Mouse (Mus musculus) stomach, embryonic 16.5 days (tissue): Measurements from ENCODE around the gene Scyl1. TPM values are rescaled to one million over a fixed set of nuclear protein-coding genes. Genes with fewer than 3 reads are reported as not detected.

Experiments
- ATAC-seq: fragments of 200-750 bp; cut with Nextera tagmentation; 2 replicates; pipeline ENCODE4 v1.8.0; 2017; ENCODE audit warnings: moderate number of reproducible peaks, moderate TSS enrichment; ENCODE audit not compliant: insufficient read depth, low FRiP score
- H3K27ac ChIP-seq: fragments of 300-500 bp; sonication (generic); 2 replicates; pipeline ENCODE4 v1.5.1; 2014; ENCODE audit warnings: low read length
- H3K27me3 ChIP-seq: fragments of 300-500 bp; sonication (generic); 2 replicates; pipeline ENCODE4 v1.6.1; 2014; ENCODE audit warnings: low read length, control low read depth, mixed read lengths; ENCODE audit not compliant: control insufficient read depth, insufficient read depth
- H3K36me3 ChIP-seq: fragments of 300-500 bp; sonication (generic); 2 replicates; pipeline ENCODE4 v1.6.1; 2014; ENCODE audit warnings: low read length; ENCODE audit not compliant: control insufficient read depth, insufficient read depth
- H3K4me1 ChIP-seq: fragments of 300-500 bp; sonication (generic); 2 replicates; pipeline ENCODE4 v1.6.1; 2014; ENCODE audit warnings: low read length, control low read depth, mixed read lengths; ENCODE audit not compliant: control insufficient read depth, insufficient read depth
- H3K4me2 ChIP-seq: fragments of 300-500 bp; sonication (generic); 2 replicates; pipeline ENCODE4 v1.6.1; 2014; ENCODE audit warnings: low read depth, low read length, mixed read lengths
- H3K4me3 ChIP-seq: fragments of 300-500 bp; sonication (generic); replicated peaks from 2 replicates; pipeline ENCODE4 v1.5.1; 2014; ENCODE audit warnings: mild to moderate bottlenecking, low read length
- H3K9ac ChIP-seq: fragments of 300-500 bp; sonication (generic); 2 replicates; pipeline ENCODE4 v1.6.1; 2014; ENCODE audit warnings: low read length
- H3K9me3 ChIP-seq: fragments of 300-500 bp; sonication (generic); replicated peaks from 2 replicates; pipeline ENCODE4 v1.6.1; 2016; ENCODE audit warnings: low read length, control low read depth; ENCODE audit not compliant: control insufficient read depth
- WGBS: fragments of 180-500 bp; shearing (Covaris S2); extraction: QIAGEN DNeasy Blood & Tissue Kit; methylation state at CpG from one replicate; pipeline ENCODE4 v1.1.7; 2014; 5-methylcytosine and 5-hydroxymethylcytosine counted together
- polyA plus RNA-seq: library from polyadenylated mRNA; unstranded; fragments of >200 nt; fragmentation: Nextera tagmentation; extraction: Ambion mirVana; gene quantifications from 2 replicates; pipeline ENCODE4 v1.2.1, GENCODE M21; 2015

Scyl1 gene
- polyA plus RNA-seq, 1 experiment from 2014 or later = 66.3 TPM

DNA sequence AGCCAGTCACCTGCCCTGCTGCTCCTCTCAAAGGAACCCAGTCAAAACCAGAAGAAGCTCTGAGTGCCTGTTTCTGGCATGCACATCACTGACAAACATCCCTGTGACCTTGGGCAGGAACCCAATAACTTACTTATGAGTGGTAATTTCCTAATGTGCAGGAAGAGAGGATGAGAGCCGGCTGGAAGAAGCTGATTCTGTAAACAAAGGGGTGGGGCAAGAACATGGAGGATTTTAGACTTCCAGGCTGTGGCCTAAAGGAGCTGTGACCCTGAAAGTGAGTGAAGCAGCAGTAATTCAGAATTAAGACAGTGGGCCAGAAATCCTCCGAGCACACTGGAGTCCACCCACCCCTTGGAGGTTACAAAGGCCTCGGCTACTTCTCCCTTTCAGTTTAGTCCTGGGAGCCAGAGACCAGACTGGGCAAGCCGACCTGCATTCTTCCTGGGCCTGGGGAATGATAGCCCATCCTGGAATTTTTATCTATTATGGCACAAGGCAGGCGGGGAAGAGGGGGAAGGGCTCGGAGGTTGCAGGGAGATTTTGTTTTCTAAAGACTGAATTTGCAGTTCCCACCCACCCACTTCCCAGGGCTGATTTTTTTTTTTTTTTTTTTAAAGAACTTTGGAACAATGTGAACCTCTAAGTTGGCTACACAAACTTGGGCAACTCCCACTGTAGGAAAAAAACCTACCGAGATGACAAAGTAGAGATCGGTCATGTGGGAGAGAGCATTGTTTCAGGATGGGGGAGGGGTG lies 35.0 kb upstream of the Scyl1 start:
- no peaks in the 10 kb centered on the region for H3K36me3 ChIP-seq
- no peaks in the 10 kb centered on the region for H3K9me3 ChIP-seq
- H3K4me2 ChIP-seq = peak overlapping the region; percentile 30; the same call in 1 of the 2 replicates
- H3K4me1 ChIP-seq = peaks cover 55% of the 10 kb centered on the region
- WGBS = 5% methylated on average over 8 of the region's 8 CpGs
- H3K27ac ChIP-seq = peak overlapping the region; percentile 92
- no peak overlapping the region for H3K4me3 ChIP-seq
- H3K9ac ChIP-seq = peak overlapping the region; percentile 55
- no peaks in the 10 kb centered on the region for H3K27me3 ChIP-seq
- no peak for ATAC-seq

GRCm38 (mm10) chr19:5804371-5804899 lies 33.2 kb upstream of the Scyl1 start:
- no peak for ATAC-seq
- peak overlapping the region; percentile 77 for H3K9ac ChIP-seq
- peak overlapping the region; percentile 100 for H3K27ac ChIP-seq
- no peaks in the 10 kb centered on the region for H3K36me3 ChIP-seq
- H3K9me3 ChIP-seq = no peaks in the 10 kb centered on the region
- peak overlapping the region; percentile 70 for H3K4me2 ChIP-seq
- 27% methylated on average over 8 of the region's 8 CpGs for WGBS
- H3K27me3 ChIP-seq = no peaks in the 10 kb centered on the region
- 0 out of 2 replicates have a peak overlapping the region, but pooled peaks have one; percentile 42 for H3K4me3 ChIP-seq
- H3K4me1 ChIP-seq = peaks cover 37% of the 10 kb centered on the region

DNA sequence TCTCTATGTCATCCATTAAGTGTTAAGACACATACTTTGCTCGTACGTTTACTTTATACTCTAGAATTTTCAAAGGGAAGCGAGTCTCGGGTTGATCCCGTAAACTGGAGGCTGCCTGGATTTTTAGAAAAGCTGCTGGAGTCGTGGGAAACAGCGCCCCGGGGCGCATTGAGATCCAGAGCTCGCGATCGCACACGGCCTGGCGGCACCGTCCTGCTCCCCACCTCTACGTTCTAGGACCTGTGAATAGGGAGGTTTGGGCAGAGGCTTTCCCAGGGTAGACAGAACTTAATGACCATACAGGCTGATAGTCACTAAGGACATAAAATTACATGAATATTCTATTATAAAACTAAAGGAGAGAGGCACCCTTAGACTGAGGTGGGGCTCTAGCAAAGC lies 32.7 kb upstream of the Scyl1 start:
- peak overlapping the region; percentile 77 for H3K9ac ChIP-seq
- H3K36me3 ChIP-seq = no peaks in the 10 kb centered on the region
- no peaks in the 10 kb centered on the region for H3K9me3 ChIP-seq
- ATAC-seq = no peak
- H3K27ac ChIP-seq = peak overlapping the region; percentile 100
- H3K4me3 ChIP-seq = peak overlapping the region; percentile 42
- under 1% methylated on average over 16 of the region's 16 CpGs for WGBS
- peaks cover 35% of the 10 kb centered on the region for H3K4me1 ChIP-seq
- H3K27me3 ChIP-seq = no peaks in the 10 kb centered on the region
- H3K4me2 ChIP-seq = peak overlapping the region; percentile 70

GRCm38 (mm10) chr19:5803041-5803880 lies 32.0 kb upstream of the Scyl1 start:
- H3K9me3 ChIP-seq = no peaks in the 10 kb centered on the region
- under 1% methylated on average over 67 of the region's 67 CpGs for WGBS
- peak; percentile 96 for ATAC-seq
- H3K9ac ChIP-seq = peak overlapping the region; percentile 91
- H3K4me3 ChIP-seq = peak overlapping the region; percentile 97
- peak overlapping the region; percentile 100 for H3K27ac ChIP-seq
- no peaks in the 10 kb centered on the region for H3K27me3 ChIP-seq
- peak overlapping the region; percentile 82 for H3K4me2 ChIP-seq
- peaks cover 35% of the 10 kb centered on the region for H3K4me1 ChIP-seq
- H3K36me3 ChIP-seq = no peaks in the 10 kb centered on the region

DNA sequence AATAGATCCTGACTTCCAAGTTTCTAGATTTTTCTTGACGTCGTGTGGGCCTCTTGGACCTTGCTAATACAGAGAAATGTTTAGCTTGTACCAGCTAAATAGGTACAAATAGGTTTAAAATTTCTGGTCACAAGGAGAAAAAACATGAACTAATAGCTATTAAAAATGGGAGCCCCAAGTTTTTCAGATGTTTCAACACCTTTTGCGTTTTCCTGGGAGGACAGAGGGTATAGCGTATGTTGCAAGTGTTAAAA lies 31.5 kb upstream of the Scyl1 start:
- Histone ChIP-seq H3K9ac (peak overlapping the region; percentile 91), H3K9me3 (no peaks in the 10 kb centered on the region), H3K4me3 (peak overlapping the region; percentile 97), H3K36me3 (no peaks in the 10 kb centered on the region), H3K4me1 (peaks cover 34% of the 10 kb centered on the region), H3K27ac (peak overlapping the region; percentile 100), H3K4me2 (peak overlapping the region; percentile 82), H3K27me3 (no peaks in the 10 kb centered on the region)
- ATAC-seq = no peak
- under 1% methylated on average over 4 of the region's 4 CpGs for WGBS

DNA sequence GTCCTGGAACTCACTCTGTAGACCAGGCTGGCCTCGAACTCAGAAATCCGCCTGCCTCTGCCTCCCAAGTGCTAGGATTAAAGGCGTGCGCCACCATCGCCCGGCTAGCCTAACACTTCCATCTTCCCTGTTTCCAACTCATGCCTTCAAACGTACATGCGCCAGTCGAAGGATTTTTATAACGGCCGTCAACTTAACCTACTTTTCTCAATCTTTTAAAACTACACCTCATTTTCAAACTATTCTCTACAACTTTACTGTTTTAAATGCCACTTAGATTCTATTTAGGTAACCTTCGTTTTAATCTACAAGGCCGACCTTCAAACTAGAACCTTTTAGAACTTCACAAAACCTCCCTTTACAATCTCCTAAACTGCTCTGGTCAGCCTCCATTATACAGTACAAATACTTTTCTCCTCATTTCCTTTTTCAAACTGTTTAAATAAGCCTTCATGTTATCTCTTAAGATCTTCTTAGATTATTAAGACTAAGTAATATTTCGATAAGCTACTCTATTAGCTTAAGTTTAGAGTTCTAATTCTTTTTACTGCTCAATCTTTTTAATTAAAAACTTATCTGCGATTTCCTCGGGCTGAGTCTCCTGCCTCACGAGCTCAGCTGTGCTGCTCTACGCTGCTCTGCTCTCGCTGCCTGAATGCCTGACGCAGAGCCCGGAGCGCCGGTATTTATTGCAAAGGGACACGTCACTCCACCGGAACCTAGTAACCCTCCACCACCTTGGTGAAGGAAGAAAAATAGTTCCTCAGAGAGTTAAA lies 31.0 kb upstream of the Scyl1 start:
- Histone ChIP-seq H3K9me3 (no peaks in the 10 kb centered on the region), H3K27ac (peak overlapping the region; percentile 100), H3K9ac (peak overlapping the region; percentile 91), H3K4me3 (peak overlapping the region; percentile 97), H3K27me3 (no peaks in the 10 kb centered on the region), H3K36me3 (peaks cover under 1% of the 10 kb centered on the region; the same call in 1 of the 2 replicates), H3K4me1 (peaks cover 29% of the 10 kb centered on the region), H3K4me2 (peak overlapping the region; percentile 98)
- peak; percentile 23; the same call in 1 of the 2 replicates for ATAC-seq
- under 1% methylated on average over 25 of the region's 25 CpGs for WGBS

- peak overlapping the region; percentile 99 for H3K9ac ChIP-seq
- no peak for ATAC-seq
- H3K9me3 ChIP-seq = no peaks in the 10 kb centered on the region
- peak overlapping the region; percentile 95 for H3K27ac ChIP-seq
- H3K4me3 ChIP-seq = peak overlapping the region; percentile 97
- H3K27me3 ChIP-seq = no peaks in the 10 kb centered on the region
- peak overlapping the region; percentile 98 for H3K4me2 ChIP-seq
- H3K4me1 ChIP-seq = peaks cover 29% of the 10 kb centered on the region
- 1% methylated on average over 3 of the region's 3 CpGs for WGBS
- H3K36me3 ChIP-seq = peaks cover 7% of the 10 kb centered on the region
These were observed 30.3 kb upstream of the Scyl1 start for GRCm38 (mm10) chr19:5801432-5801964.

- Histone ChIP-seq H3K9ac (peak overlapping the region; percentile 99), H3K4me3 (peak overlapping the region; percentile 97), H3K36me3 (peaks cover 14% of the 10 kb centered on the region), H3K27me3 (no peaks in the 10 kb centered on the region), H3K4me2 (peak overlapping the region; percentile 98), H3K27ac (peak overlapping the region; percentile 95), H3K9me3 (no peaks in the 10 kb centered on the region), H3K4me1 (peaks cover 29% of the 10 kb centered on the region)
- under 1% methylated on average over 19 of the region's 19 CpGs for WGBS
- no peak for ATAC-seq
These were observed 29.6 kb upstream of the Scyl1 start for GRCm38 (mm10) chr19:5800632-5801431.
